Mouse (Mus musculus) liver, embryonic 16.5 days (tissue): ENCODE results near the gene Ndufa10. TPM values are rescaled to one million over a fixed set of nuclear protein-coding genes. Genes with fewer than 3 reads are reported as not detected.

Experiments
- ATAC-seq: fragments of 200-750 bp; cut with Nextera tagmentation; 2 replicates; pipeline ENCODE4 v1.8.0; 2017; ENCODE audit warnings: low read depth, mild to moderate bottlenecking, moderate number of reproducible peaks, moderate library complexity
- H3K27ac ChIP-seq: fragments of 300-500 bp; sonication (generic); 2 replicates; pipeline ENCODE4 v1.5.1; 2014; ENCODE audit warnings: mild to moderate bottlenecking, low read length
- H3K27me3 ChIP-seq: fragments of 300-500 bp; sonication (generic); 2 replicates; pipeline ENCODE4 v1.6.1; 2014; ENCODE audit warnings: low read depth, low read length, mixed read lengths; ENCODE audit not compliant: control insufficient read depth, insufficient read depth
- H3K36me3 ChIP-seq: fragments of 300-500 bp; sonication (generic); 2 replicates; pipeline ENCODE4 v1.6.1; 2014; ENCODE audit warnings: mild to moderate bottlenecking; ENCODE audit not compliant: control insufficient read depth, insufficient read depth
- H3K4me1 ChIP-seq: fragments of 300-500 bp; sonication (generic); 2 replicates; pipeline ENCODE4 v1.6.1; 2014; ENCODE audit warnings: low read depth, low read length, mixed read lengths; ENCODE audit not compliant: control insufficient read depth
- H3K4me2 ChIP-seq: fragments of 300-500 bp; sonication (generic); 2 replicates; pipeline ENCODE4 v1.6.1; 2014; ENCODE audit warnings: low read depth, low read length, mixed read lengths
- H3K4me3 ChIP-seq: fragments of 300-500 bp; sonication (generic); 2 replicates; pipeline ENCODE4 v1.5.1; 2014; ENCODE audit warnings: low read depth, mild to moderate bottlenecking, low read length
- H3K9ac ChIP-seq: fragments of 300-500 bp; sonication (generic); 2 replicates; pipeline ENCODE4 v1.6.1; 2014; ENCODE audit warnings: low read depth, low read length
- H3K9me3 ChIP-seq: fragments of 300-500 bp; sonication (generic); replicated peaks from 2 replicates; pipeline ENCODE4 v1.6.1; 2016; ENCODE audit warnings: low read length; ENCODE audit not compliant: control insufficient read depth
- WGBS: fragments of 180-500 bp; shearing (Covaris S2); extraction: QIAGEN DNeasy Blood & Tissue Kit; methylation state at CpG from one replicate; pipeline ENCODE4 v1.1.7; 2014; ENCODE audit not compliant: insufficient replicate concordance; 5-methylcytosine and 5-hydroxymethylcytosine counted together
- microRNA-seq: library from miRNA; unstranded; fragments of <30 nt; microRNA quantifications from one replicate; pipeline ENCODE4, GENCODE M21; 2016
- polyA plus RNA-seq: library from polyadenylated mRNA; unstranded; fragments of >200 nt; fragmentation: Nextera tagmentation; extraction: Ambion mirVana; gene quantifications from 2 replicates; pipeline ENCODE4 v1.2.1, GENCODE M21; 2015

The Ndufa10 gene
- polyA plus RNA-seq, 1 experiment from 2014 or later: 137 TPM

GRCm38 (mm10) chr1:92398601-92399000 is 75.1 kb downstream of the Ndufa10 start:
- Histone ChIP-seq H3K4me2 (no peak overlapping the region), H3K4me3 (no peak overlapping the region), H3K36me3 (no peaks in the 10 kb centered on the region), H3K9ac (no peak overlapping the region), H3K9me3 (no peaks in the 10 kb centered on the region), H3K4me1 (no peaks in the 10 kb centered on the region), H3K27ac (no peak overlapping the region), H3K27me3 (no peaks in the 10 kb centered on the region)
- ATAC-seq: no peak
- 32% methylated on average over 7 of the region's 7 CpGs for WGBS

DNA sequence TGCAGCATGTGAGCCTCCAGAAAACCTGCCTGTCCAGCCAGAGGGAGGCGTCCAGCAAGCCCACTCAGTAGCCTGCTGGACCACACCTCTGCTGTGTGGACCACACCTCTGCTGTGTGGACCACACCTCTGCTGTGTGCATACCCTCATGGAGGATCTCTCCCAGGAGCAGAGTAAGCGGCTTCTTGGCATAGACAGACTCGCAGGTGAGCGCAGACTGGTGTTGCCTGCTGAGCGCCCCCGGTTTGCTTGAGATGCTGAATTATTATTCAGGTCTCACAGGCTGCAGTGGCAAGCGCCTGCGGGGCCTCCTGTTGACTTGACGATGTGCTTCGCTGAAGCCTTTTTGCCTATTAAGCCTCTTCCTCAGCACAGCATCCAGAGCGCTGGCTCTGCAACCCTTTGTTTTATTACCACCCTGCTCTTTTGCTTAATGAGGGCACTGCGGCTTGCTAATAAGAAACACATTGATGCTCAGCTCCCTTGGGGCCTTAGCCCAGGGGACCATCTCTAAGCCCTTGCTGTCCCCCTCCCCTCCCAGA is 76.1 kb downstream of the Ndufa10 start:
- Histone ChIP-seq H3K27me3 (no peaks in the 10 kb centered on the region), H3K9me3 (no peaks in the 10 kb centered on the region), H3K36me3 (no peaks in the 10 kb centered on the region), H3K4me1 (no peaks in the 10 kb centered on the region), H3K4me2 (no peak overlapping the region), H3K9ac (no peak overlapping the region), H3K27ac (no peak overlapping the region), H3K4me3 (no peak overlapping the region)
- ATAC-seq: no peak
- WGBS: 43% methylated on average over 12 of the region's 12 CpGs

DNA sequence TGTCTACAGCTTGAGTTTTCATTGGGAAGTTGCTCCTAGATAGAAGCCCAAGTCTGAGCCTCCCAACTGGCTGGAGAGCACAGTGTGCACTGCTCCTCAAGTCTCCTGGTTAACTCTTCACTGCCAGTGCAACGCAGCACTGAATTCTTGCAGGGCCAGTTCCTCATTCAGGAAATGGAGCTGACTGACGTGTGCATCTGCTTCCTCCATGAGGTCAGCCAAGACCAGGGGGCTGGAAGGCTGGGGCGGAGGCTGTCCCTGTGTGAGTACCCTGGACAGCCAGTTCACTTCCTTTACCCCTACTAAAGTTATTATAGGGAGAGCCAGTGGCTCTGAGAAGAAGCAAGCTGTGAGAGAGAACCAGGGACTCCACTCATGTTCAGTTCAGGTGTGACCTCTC is 79.4 kb downstream of the Ndufa10 start:
- no peak overlapping the region for H3K9ac ChIP-seq
- H3K27me3 ChIP-seq: no peaks in the 10 kb centered on the region
- 24% methylated on average over 3 of the region's 3 CpGs for WGBS
- H3K4me1 ChIP-seq: no peaks in the 10 kb centered on the region
- H3K4me2 ChIP-seq: no peak overlapping the region
- ATAC-seq: no peak
- no peak overlapping the region for H3K27ac ChIP-seq
- no peaks in the 10 kb centered on the region for H3K9me3 ChIP-seq
- no peaks in the 10 kb centered on the region for H3K36me3 ChIP-seq
- H3K4me3 ChIP-seq: no peak overlapping the region

- WGBS: 72% methylated on average over 6 of the region's 6 CpGs
- Histone ChIP-seq H3K27me3 (no peaks in the 10 kb centered on the region), H3K36me3 (no peaks in the 10 kb centered on the region), H3K4me1 (no peaks in the 10 kb centered on the region), H3K9me3 (no peaks in the 10 kb centered on the region), H3K4me3 (no peak overlapping the region), H3K9ac (no peak overlapping the region), H3K27ac (no peak overlapping the region), H3K4me2 (no peak overlapping the region)
- ATAC-seq: no peak
Observed at GRCm38 (mm10) chr1:92393166-92393565, 80.5 kb downstream of the Ndufa10 start.

Small RNA genes within 50 kb of the gene (microRNA-seq; reads per million reads assigned to microRNA genes)
- 2.5 reads per million, percentile 4 among the genes with 10 or more reads in this experiment for gene Mir6900

Other genes starting within 250 kb of the Ndufa10 start
- gene Olfr1416, start 11.3 kb upstream of the Ndufa10 start, polyA plus RNA-seq: not detected in 2 replicates
- not detected in 2 replicates for gene Olfr1415, start 22.2 kb upstream of the Ndufa10 start, polyA plus RNA-seq
- gene Olfr1414, start 44.8 kb upstream of the Ndufa10 start, polyA plus RNA-seq: not detected in 2 replicates
- gene Olfr1413, start 97.5 kb upstream of the Ndufa10 start, polyA plus RNA-seq: not detected in 2 replicates
- gene Olfr1412, start 111.9 kb upstream of the Ndufa10 start, polyA plus RNA-seq: not detected in 2 replicates
- not detected in 2 replicates for gene Olfr1411, start 120.6 kb upstream of the Ndufa10 start, polyA plus RNA-seq
- gene Olfr1410, start 131.9 kb upstream of the Ndufa10 start, polyA plus RNA-seq: not detected in 2 replicates
- gene Olfr12, start 143.9 kb upstream of the Ndufa10 start, polyA plus RNA-seq: not detected in 2 replicates
- gene Cops9, start 168.1 kb upstream of the Ndufa10 start, polyA plus RNA-seq: 161 and 179 TPM in 2 replicates
- gene Otos, start 175.0 kb upstream of the Ndufa10 start, polyA plus RNA-seq: 0.06 TPM in 1 of 2 replicates, not detected in the other